Mouse (Mus musculus): ENCODE measurements around the gene Sox6.

Sox6 gene

GRCm38 (mm10) chr7:115566818-115567217 is 471.8 kb downstream of the Sox6 start:
- DNase-seq (ENCODE audit: low read depth, low spot score) = no peak

GRCm38 (mm10) chr7:115565060-115565426 is 473.6 kb downstream of the Sox6 start:
- DNase-seq (ENCODE audit: low read depth, low spot score) = no peak

GRCm38 (mm10) chr7:115564359-115565059 is 474.1 kb downstream of the Sox6 start:
- DNase-seq (ENCODE audit: low read depth, low spot score) = no peak

GRCm38 (mm10) chr7:115556677-115557076 is 481.9 kb downstream of the Sox6 start:
- DNase-seq (ENCODE audit: low read depth, low spot score) = no peak

- no peak for DNase-seq (ENCODE audit: low read depth, low spot score)
Measured at GRCm38 (mm10) chr7:115550197-115550804, 488.3 kb downstream of the Sox6 start.

- no peak for DNase-seq (ENCODE audit: low read depth, low spot score)
Measured at GRCm38 (mm10) chr7:115549670-115550069, 488.9 kb downstream of the Sox6 start.

GRCm38 (mm10) chr7:115545585-115546374 is 492.8 kb downstream of the Sox6 start:
- no peak for DNase-seq (ENCODE audit: low read depth, low spot score)

- no peak for DNase-seq (ENCODE audit: low read depth, low spot score)
Measured at GRCm38 (mm10) chr7:115543596-115543995, 495.0 kb downstream of the Sox6 start.

GRCm38 (mm10) chr7:115540261-115540660 is 498.3 kb downstream of the Sox6 start:
- DNase-seq (ENCODE audit: low read depth, low spot score) = no peak

GRCm38 (mm10) chr7:115539003-115539402 is 499.6 kb downstream of the Sox6 start:
- DNase-seq (ENCODE audit: low read depth, low spot score) = no peak

- no peak for DNase-seq (ENCODE audit: low read depth, low spot score)
Measured at GRCm38 (mm10) chr7:115537636-115538035, 501.0 kb downstream of the Sox6 start.

GRCm38 (mm10) chr7:115536521-115536920 is 502.1 kb downstream of the Sox6 start:
- DNase-seq (ENCODE audit: low read depth, low spot score) = no peak

- no peak for DNase-seq (ENCODE audit: low read depth, low spot score)
Measured at GRCm38 (mm10) chr7:115531875-115532274, 506.7 kb downstream of the Sox6 start.

- no peak for DNase-seq (ENCODE audit: low read depth, low spot score)
Measured at GRCm38 (mm10) chr7:115531217-115531616, 507.4 kb downstream of the Sox6 start.

GRCm38 (mm10) chr7:115517701-115518100 is 520.9 kb downstream of the Sox6 start:
- no peak for DNase-seq (ENCODE audit: low read depth, low spot score)

- no peak for DNase-seq (ENCODE audit: low read depth, low spot score)
Measured at GRCm38 (mm10) chr7:115513681-115514080, 524.9 kb downstream of the Sox6 start.

GRCm38 (mm10) chr7:115511777-115512176 is 526.8 kb downstream of the Sox6 start:
- DNase-seq (ENCODE audit: low read depth, low spot score) = no peak

GRCm38 (mm10) chr7:115511091-115511490 is 527.5 kb downstream of the Sox6 start:
- DNase-seq (ENCODE audit: low read depth, low spot score) = no peak

- no peak for DNase-seq (ENCODE audit: low read depth, low spot score)
Measured at GRCm38 (mm10) chr7:115510045-115510444, 528.6 kb downstream of the Sox6 start.

- no peak for DNase-seq (ENCODE audit: low read depth, low spot score)
Measured at GRCm38 (mm10) chr7:115506385-115506784, 532.2 kb downstream of the Sox6 start.

- DNase-seq (ENCODE audit: low read depth, low spot score) = no peak
Measured at GRCm38 (mm10) chr7:115501497-115501896, 537.1 kb downstream of the Sox6 start.

GRCm38 (mm10) chr7:115500825-115501224 is 537.8 kb downstream of the Sox6 start:
- DNase-seq (ENCODE audit: low read depth, low spot score) = no peak

- DNase-seq (ENCODE audit: low read depth, low spot score) = no peak
Measured at GRCm38 (mm10) chr7:115500170-115500569, 538.4 kb downstream of the Sox6 start.
